Mouse (Mus musculus) forebrain, embryonic 12.5 days (tissue): ENCODE results near the gene Cib1. TPM values are rescaled to one million over a fixed set of nuclear protein-coding genes. Genes with fewer than 3 reads are reported as not detected.

ENCODE experiments used
- ATAC-seq: fragments of 200-750 bp; cut with Nextera tagmentation; 2 replicates; pipeline ENCODE4 v1.8.0; 2017; ENCODE audit warnings: moderate TSS enrichment; ENCODE audit not compliant: low FRiP score
- H3K27ac ChIP-seq: fragments of 300-500 bp; sonication (generic); 2 replicates; pipeline ENCODE4 v1.5.1; 2016; ENCODE audit warnings: mild to moderate bottlenecking
- H3K27me3 ChIP-seq: fragments of 300-500 bp; sonication (generic); 2 replicates; pipeline ENCODE4 v1.6.1; 2016; ENCODE audit warnings: mild to moderate bottlenecking
- H3K36me3 ChIP-seq: fragments of 300-500 bp; sonication (generic); replicated peaks from 2 replicates; pipeline ENCODE4 v1.6.1; 2016; ENCODE audit warnings: mild to moderate bottlenecking
- H3K4me1 ChIP-seq: fragments of 300-500 bp; sonication (generic); 2 replicates; pipeline ENCODE4 v1.6.1; 2016
- H3K4me2 ChIP-seq: fragments of 300-500 bp; sonication (generic); 2 replicates; pipeline ENCODE4 v1.6.1; 2016; ENCODE audit warnings: mild to moderate bottlenecking, moderate library complexity
- H3K4me3 ChIP-seq: fragments of 300-500 bp; sonication (generic); replicated peaks from 2 replicates; pipeline ENCODE4 v1.5.1; 2016; ENCODE audit warnings: mild to moderate bottlenecking
- H3K9ac ChIP-seq: fragments of 300-500 bp; sonication (generic); 2 replicates; pipeline ENCODE4 v1.6.1; 2016; ENCODE audit warnings: mild to moderate bottlenecking
- H3K9me3 ChIP-seq: fragments of 300-500 bp; sonication (generic); 2 replicates; pipeline ENCODE4 v1.6.1; 2016
- WGBS: fragments of 180-500 bp; shearing (Covaris S2); methylation state at CpG from one replicate; pipeline ENCODE4 v1.1.7; 2016; 5-methylcytosine and 5-hydroxymethylcytosine counted together
- polyA plus RNA-seq: library from polyadenylated mRNA; unstranded; fragments of >200 nt; fragmentation: Nextera tagmentation; extraction: Ambion mirVana; gene quantifications from 2 replicates; pipeline ENCODE4 v1.2.1, GENCODE M21; 2016

Cib1 gene
- polyA plus RNA-seq, 1 experiment from 2014 or later, result 41.6 TPM

- peaks cover 25% of the 10 kb centered on the region for H3K36me3 ChIP-seq
- H3K4me2 ChIP-seq, result peak within 1 kb of the TSS; percentile 94
- no peaks in the 10 kb centered on the region for H3K9me3 ChIP-seq
- ATAC-seq, result peak; percentile 88
- peak within 1 kb of the TSS; percentile 86 for H3K4me3 ChIP-seq
- H3K27ac ChIP-seq, result peak within 1 kb of the TSS; percentile 75
- H3K9ac ChIP-seq, result peak within 1 kb of the TSS; percentile 80
- 27% methylated on average over 40 of the region's 40 CpGs for WGBS
- H3K27me3 ChIP-seq, result peaks cover 36% of the 10 kb centered on the region
- H3K4me1 ChIP-seq, result peaks cover 9% of the 10 kb centered on the region
These were observed 28.2 kb upstream of the Cib1 start, which contains the start of gene Ngrn for GRCm38 (mm10) chr7:80260625-80261371. Ngrn (plus strand) TSS chr7:80261215.

GRCm38 (mm10) chr7:80257706-80258105 is 25.1 kb upstream of the Cib1 start:
- Histone ChIP-seq H3K4me3 (no peak overlapping the region), H3K9me3 (no peaks in the 10 kb centered on the region), H3K4me2 (no peak overlapping the region), H3K36me3 (no peaks in the 10 kb centered on the region), H3K9ac (no peak overlapping the region), H3K4me1 (peaks cover 9% of the 10 kb centered on the region), H3K27me3 (peaks cover 48% of the 10 kb centered on the region), H3K27ac (no peak overlapping the region)
- WGBS, result 82% methylated on average over 2 of the region's 2 CpGs
- no peak for ATAC-seq

GRCm38 (mm10) chr7:80255981-80256380 is 23.4 kb upstream of the Cib1 start:
- Histone ChIP-seq H3K27ac (no peak overlapping the region), H3K4me2 (no peak overlapping the region), H3K9me3 (no peaks in the 10 kb centered on the region), H3K27me3 (peaks cover 52% of the 10 kb centered on the region), H3K4me3 (no peak overlapping the region), H3K36me3 (no peaks in the 10 kb centered on the region), H3K9ac (no peak overlapping the region), H3K4me1 (no peaks in the 10 kb centered on the region)
- 66% methylated on average over 2 of the region's 2 CpGs for WGBS
- no peak for ATAC-seq

- no peak overlapping the region for H3K4me2 ChIP-seq
- no peak for ATAC-seq
- H3K4me1 ChIP-seq, result no peaks in the 10 kb centered on the region
- no peak overlapping the region for H3K27ac ChIP-seq
- peaks cover 33% of the 10 kb centered on the region for H3K27me3 ChIP-seq
- H3K9me3 ChIP-seq, result no peaks in the 10 kb centered on the region
- WGBS, result 89% methylated on average over 11 of the region's 11 CpGs
- H3K4me3 ChIP-seq, result no peak overlapping the region
- no peak overlapping the region for H3K9ac ChIP-seq
- no peaks in the 10 kb centered on the region for H3K36me3 ChIP-seq
These were observed 20.3 kb upstream of the Cib1 start for GRCm38 (mm10) chr7:80252886-80253285.

- H3K27ac ChIP-seq, result no peak overlapping the region
- H3K4me1 ChIP-seq, result no peaks in the 10 kb centered on the region
- ATAC-seq, result no peak
- no peaks in the 10 kb centered on the region for H3K9me3 ChIP-seq
- no peaks in the 10 kb centered on the region for H3K36me3 ChIP-seq
- H3K4me2 ChIP-seq, result no peak overlapping the region
- WGBS, result 82% methylated on average over 7 of the region's 7 CpGs
- no peak overlapping the region for H3K4me3 ChIP-seq
- H3K9ac ChIP-seq, result no peak overlapping the region
- H3K27me3 ChIP-seq, result peaks cover 30% of the 10 kb centered on the region
These were observed 19.8 kb upstream of the Cib1 start for GRCm38 (mm10) chr7:80252437-80252836.

GRCm38 (mm10) chr7:80246859-80247258 is 14.2 kb upstream of the Cib1 start:
- H3K4me1 ChIP-seq, result no peaks in the 10 kb centered on the region
- no peaks in the 10 kb centered on the region for H3K9me3 ChIP-seq
- peaks cover 4% of the 10 kb centered on the region for H3K27me3 ChIP-seq
- peak overlapping the region; percentile 61; the same call in 1 of the 2 replicates for H3K9ac ChIP-seq
- 72% methylated on average over 7 of the region's 7 CpGs for WGBS
- H3K36me3 ChIP-seq, result no peaks in the 10 kb centered on the region
- peak overlapping the region; percentile 65 for H3K4me2 ChIP-seq
- peak overlapping the region; percentile 48 for H3K4me3 ChIP-seq
- no peak overlapping the region for H3K27ac ChIP-seq
- ATAC-seq, result no peak

- H3K9ac ChIP-seq, result peak within 1 kb of the TSS; percentile 61
- ATAC-seq, result peak; percentile 98
- H3K4me2 ChIP-seq, result peak within 1 kb of the TSS; percentile 65
- no peaks in the 10 kb centered on the region for H3K4me1 ChIP-seq
- H3K36me3 ChIP-seq, result no peaks in the 10 kb centered on the region
- H3K9me3 ChIP-seq, result no peaks in the 10 kb centered on the region
- under 1% methylated on average over 48 of the region's 48 CpGs for WGBS
- peaks cover 4% of the 10 kb centered on the region; the same call in 1 of the 2 replicates for H3K27me3 ChIP-seq
- peak within 1 kb of the TSS; percentile 83 for H3K27ac ChIP-seq
- peak within 1 kb of the TSS; percentile 48 for H3K4me3 ChIP-seq
These were observed 13.6 kb upstream of the Cib1 start, which contains the start of gene Ttll13 for GRCm38 (mm10) chr7:80246148-80246721. Ttll13 (plus strand) TSS chr7:80246376.

GRCm38 (mm10) chr7:80244851-80245250 is 12.2 kb upstream of the Cib1 start:
- Histone ChIP-seq H3K4me1 (no peaks in the 10 kb centered on the region), H3K4me2 (no peak overlapping the region), H3K36me3 (peaks cover 8% of the 10 kb centered on the region), H3K9ac (no peak overlapping the region), H3K27me3 (no peaks in the 10 kb centered on the region), H3K9me3 (no peaks in the 10 kb centered on the region), H3K4me3 (no peak overlapping the region), H3K27ac (no peak overlapping the region)
- WGBS, result 91% methylated on average over 4 of the region's 4 CpGs
- no peak for ATAC-seq

GRCm38 (mm10) chr7:80241661-80242060 is 9.0 kb upstream of the Cib1 start:
- 92% methylated on average over 4 of the region's 4 CpGs for WGBS
- ATAC-seq, result no peak
- no peak overlapping the region for H3K4me2 ChIP-seq

GRCm38 (mm10) chr7:80238542-80238941 is 5.9 kb upstream of the Cib1 start:
- Histone ChIP-seq H3K9me3 (no peaks in the 10 kb centered on the region), H3K27ac (no peak overlapping the region), H3K4me3 (no peak overlapping the region), H3K9ac (no peak overlapping the region), H3K4me1 (peaks cover 11% of the 10 kb centered on the region), H3K27me3 (no peaks in the 10 kb centered on the region), H3K4me2 (no peak overlapping the region), H3K36me3 (peaks cover 25% of the 10 kb centered on the region)
- no peak for ATAC-seq
- 88% methylated on average over 10 of the region's 10 CpGs for WGBS

More at GRCm38 (mm10) chr7:80241661-80242060, 9.0 kb upstream of the Cib1 start:
- Histone ChIP-seq H3K9ac (no peak overlapping the region), H3K4me3 (no peak overlapping the region), H3K36me3 (peaks cover 25% of the 10 kb centered on the region), H3K4me1 (no peaks in the 10 kb centered on the region), H3K27me3 (no peaks in the 10 kb centered on the region), H3K27ac (no peak overlapping the region), H3K9me3 (no peaks in the 10 kb centered on the region)

GRCm38 (mm10) chr7:80233799-80234198 is 1.2 kb upstream of the Cib1 start:
- Histone ChIP-seq H3K4me1 (peaks cover 21% of the 10 kb centered on the region), H3K36me3 (peaks cover 7% of the 10 kb centered on the region), H3K27ac (no peak overlapping the region), H3K9ac (no peak overlapping the region), H3K9me3 (no peaks in the 10 kb centered on the region), H3K27me3 (peaks cover 11% of the 10 kb centered on the region), H3K4me3 (no peak overlapping the region), H3K4me2 (peak overlapping the region; percentile 85)
- no peak for ATAC-seq
- WGBS, result 82% methylated on average over 9 of the region's 9 CpGs

GRCm38 (mm10) chr7:80231971-80232488 is 583 bp downstream of the Cib1 start:
- Histone ChIP-seq H3K9me3 (no peaks in the 10 kb centered on the region), H3K4me3 (peak overlapping the region; percentile 69), H3K9ac (peak overlapping the region; percentile 75), H3K27me3 (peaks cover 11% of the 10 kb centered on the region), H3K4me2 (peak overlapping the region; percentile 85), H3K36me3 (peaks cover 10% of the 10 kb centered on the region), H3K27ac (no peak overlapping the region), H3K4me1 (peaks cover 21% of the 10 kb centered on the region)
- under 1% methylated on average over 29 of the region's 29 CpGs for WGBS
- ATAC-seq, result no peak
